Mouse (Mus musculus) Patski (cell line): ENCODE data around the gene Zfp473. TPM values are rescaled to one million over a fixed set of nuclear protein-coding genes. Genes with fewer than 3 reads are reported as not detected.
A peak's percentile ranks its signal among the peaks of the same experiment; 100 is the strongest.

Experiments
- ATAC-seq: fragments of 100-300 bp; one replicate; pipeline ENCODE4 v1.8.0; 2021
- CTCF ChIA-PET: fragments of 350-600 bp; sonication (Branson Sonifier 250); formaldehyde crosslinking; loops from one replicate; lab custom pipeline; 2022; ENCODE audit warnings: inconsistent platforms; lab: Charles Lee
- POLR2A ChIA-PET: fragments of 350-600 bp; sonication (Branson Sonifier 250); formaldehyde crosslinking; loops from one replicate; lab custom pipeline; 2022; ENCODE audit warnings: antibody characterized with exemption, inconsistent platforms; lab: Charles Lee
- DNase-seq: peaks from one replicate; pipeline ENCODE4 v3.0.0-alpha.2; 2011; ENCODE audit warnings: low read depth, low spot score
- H3K27me3 ChIP-seq: fragments of 371-371 bp; one replicate; pipeline ENCODE4 v1.5.1; 2021
- CTCF ChIP-seq: fragments of 100-300 bp; IDR thresholded peaks from one replicate; pipeline ENCODE4 v1.5.1; 2021
- in situ Hi-C: fragments of 300-500 bp; cut with MboI; formaldehyde crosslinking; loops from 3 replicates; pipeline ENCODE4 v1.11.1; 2018; ENCODE audit warnings: low pct_unique_long_range_greater_than_20kb, mixed read lengths
- polyA plus RNA-seq: library from polyadenylated mRNA; unstranded; gene quantifications from one replicate; pipeline ENCODE4 v1.2.3, GENCODE M21; 2021

The Zfp473 gene
- polyA plus RNA-seq, 1 experiment from 2014 or later, result 1.8 TPM

GRCm38 (mm10) chr7:44748101-44749044, 2.5 kb downstream of the Zfp473 start, which contains the start of gene Vrk3:
Vrk3 (plus strand) TSS chr7:44748413.
- H3K27me3 ChIP-seq, result no peaks in the 10 kb centered on the region
- DNase-seq (peak; percentile 88), ATAC-seq (peak; percentile 93)
- ChIA-PET CTCF (interaction anchor here (1.0 kb wide), 1 partner anchor 40 kb away, joined by 3 read pairs; no protein-coding TSS in a partner anchor), POLR2A (no interaction called here)
- in situ Hi-C loops, result loop anchor here (5.0 kb wide), 1 partner anchor 69 kb away; the partner anchor contains the start of genes Atf5, Il4i1 and Nup62
- TF ChIP-seq CTCF, result no peak

GRCm38 (mm10) chr7:44747115-44747514, 3.7 kb downstream of the Zfp473 start:
- ChIA-PET POLR2A (no interaction called here), CTCF (no interaction called here)
- DNase-seq, result no peak
- no peak for TF ChIP-seq CTCF
- no peak for ATAC-seq
- in situ Hi-C loops, result loop anchor here (5.0 kb wide), 1 partner anchor 70 kb away; the partner anchor contains the start of genes Atf5, Il4i1 and Nup62
- H3K27me3 ChIP-seq, result no peaks in the 10 kb centered on the region

GRCm38 (mm10) chr7:44745076-44745475, 5.8 kb downstream of the Zfp473 start:
- CTCF ChIA-PET, result interaction anchor here (0.6 to 1.6 kb wide), 10 partner anchors 8 to 100 kb away, joined by 3 to 5 read pairs (median 4); no protein-coding TSS in a partner anchor
- ATAC-seq (peak; percentile 81), DNase-seq (no peak)
- in situ Hi-C loops, result loop anchor here (5.0 kb wide), 1 partner anchor 72 kb away; the partner anchor contains the start of genes Atf5, Il4i1 and Nup62
- H3K27me3 ChIP-seq, result no peaks in the 10 kb centered on the region
- peak; percentile 58 for TF ChIP-seq CTCF
- POLR2A ChIA-PET, result interaction anchor here (0.6 kb wide), 1 partner anchor 22 kb away, joined by 3 read pairs; no protein-coding TSS in a partner anchor

- no peaks in the 10 kb centered on the region for H3K27me3 ChIP-seq
- ATAC-seq (no peak), DNase-seq (no peak)
- CTCF ChIA-PET, result interaction anchor here (0.9 to 1.2 kb wide), 3 partner anchors 10 to 80 kb away, joined by 3 to 5 read pairs (median 3); no protein-coding TSS in a partner anchor
- in situ Hi-C loops, result no loop called here
- no peak for TF ChIP-seq CTCF
- POLR2A ChIA-PET, result interaction anchor here (0.6 kb wide), 1 partner anchor 22 kb away, joined by 3 read pairs; no protein-coding TSS in a partner anchor
Observed at GRCm38 (mm10) chr7:44744270-44744669, 6.6 kb downstream of the Zfp473 start.

GRCm38 (mm10) chr7:44741361-44741760, 9.5 kb downstream of the Zfp473 start:
- ChIA-PET POLR2A (no interaction called here), CTCF (interaction anchor here (1.4 kb wide), 1 partner anchor 30 kb away, joined by 3 read pairs; no protein-coding TSS in a partner anchor)
- no peaks in the 10 kb centered on the region for H3K27me3 ChIP-seq
- TF ChIP-seq CTCF, result no peak
- in situ Hi-C loops, result no loop called here
- DNase-seq (no peak), ATAC-seq (no peak)

- ATAC-seq (no peak), DNase-seq (no peak)
- no peak for TF ChIP-seq CTCF
- ChIA-PET POLR2A (no interaction called here), CTCF (no interaction called here)
- no peaks in the 10 kb centered on the region for H3K27me3 ChIP-seq
- in situ Hi-C loops, result no loop called here
Observed at GRCm38 (mm10) chr7:44733723-44734122, 17.1 kb downstream of the Zfp473 start.

- CTCF ChIA-PET, result no interaction called here
- DNase-seq, result no peak
- ATAC-seq, result no peak
- POLR2A ChIA-PET, result no interaction called here
- in situ Hi-C loops, result no loop called here
- H3K27me3 ChIP-seq, result no peaks in the 10 kb centered on the region
- no peak for TF ChIP-seq CTCF
Observed at GRCm38 (mm10) chr7:44728082-44728975, 22.5 kb downstream of the Zfp473 start.

- no peaks in the 10 kb centered on the region for H3K27me3 ChIP-seq
- DNase-seq (no peak), ATAC-seq (no peak)
- CTCF ChIA-PET, result interaction anchor here (1.3 to 1.4 kb wide), 2 partner anchors 11 to 14 kb away, joined by 3 to 4 read pairs; no protein-coding TSS in a partner anchor
- POLR2A ChIA-PET, result no interaction called here
- in situ Hi-C loops, result no loop called here
- TF ChIP-seq CTCF, result no peak
Observed at GRCm38 (mm10) chr7:44727151-44727550, 23.7 kb downstream of the Zfp473 start.

GRCm38 (mm10) chr7:44726343-44726742, 24.5 kb downstream of the Zfp473 start:
- CTCF ChIA-PET, result interaction anchor here (1.3 to 1.4 kb wide), 2 partner anchors 12 to 13 kb away, joined by 3 to 4 read pairs; no protein-coding TSS in a partner anchor
- no peak for TF ChIP-seq CTCF
- in situ Hi-C loops, result no loop called here

More at GRCm38 (mm10) chr7:44726343-44726742, 24.5 kb downstream of the Zfp473 start:
- no peak for ATAC-seq
- no peaks in the 10 kb centered on the region for H3K27me3 ChIP-seq
- POLR2A ChIA-PET, result no interaction called here
- DNase-seq, result no peak
